Mouse (Mus musculus) splenic B cell, adult 2 months (primary cell): ENCODE results near the gene Vegfa.

Experiments used
- DNase-seq: peaks from one replicate; pipeline ENCODE4 v3.0.0-alpha.2; 2011; ENCODE audit warnings: low read depth, low spot score
- H3K27me3 ChIP-seq: 2 replicates; pipeline ENCODE4 v1.6.1; 2012; ENCODE audit warnings: mild to moderate bottlenecking, low read length, moderate library complexity, mixed read lengths; ENCODE audit not compliant: control insufficient read depth, poor library complexity, insufficient read depth, severe bottlenecking
- H3K36me3 ChIP-seq: 2 replicates; pipeline ENCODE4 v1.6.1; 2012; ENCODE audit warnings: mild to moderate bottlenecking, low read length, moderate library complexity, mixed read lengths; ENCODE audit not compliant: control insufficient read depth, poor library complexity, insufficient read depth, severe bottlenecking

Gene Vegfa

GRCm38 (mm10) chr17:46032257-46032991 is at the start of gene Vegfa:
Gene Vegfa (minus strand): TSS chr17:46032369.
- H3K36me3 ChIP-seq: no peaks in the 10 kb centered on the region
- peak; percentile 94 for DNase-seq

GRCm38 (mm10) chr17:46081657-46082056 is 49.5 kb upstream of the Vegfa start:
- no peaks in the 10 kb centered on the region for H3K36me3 ChIP-seq
- DNase-seq: no peak
- H3K27me3 ChIP-seq: no peaks in the 10 kb centered on the region

More at GRCm38 (mm10) chr17:46032257-46032991, at the start of gene Vegfa:
- no peaks in the 10 kb centered on the region for H3K27me3 ChIP-seq

GRCm38 (mm10) chr17:46081042-46081441 is 48.9 kb upstream of the Vegfa start:
- Histone ChIP-seq H3K27me3 (no peaks in the 10 kb centered on the region), H3K36me3 (no peaks in the 10 kb centered on the region)
- no peak for DNase-seq

GRCm38 (mm10) chr17:46080388-46080787 is 48.2 kb upstream of the Vegfa start:
- DNase-seq: no peak
- no peaks in the 10 kb centered on the region for H3K27me3 ChIP-seq
- H3K36me3 ChIP-seq: no peaks in the 10 kb centered on the region

- H3K27me3 ChIP-seq: no peaks in the 10 kb centered on the region
- DNase-seq: no peak
- no peaks in the 10 kb centered on the region for H3K36me3 ChIP-seq
These were observed 46.9 kb upstream of the Vegfa start for GRCm38 (mm10) chr17:46079037-46079436.

GRCm38 (mm10) chr17:46077921-46078534 is 45.9 kb upstream of the Vegfa start:
- H3K36me3 ChIP-seq: no peaks in the 10 kb centered on the region
- no peaks in the 10 kb centered on the region for H3K27me3 ChIP-seq
- DNase-seq: no peak

GRCm38 (mm10) chr17:46076260-46076551 is 44.0 kb upstream of the Vegfa start:
- DNase-seq: no peak
- H3K36me3 ChIP-seq: no peaks in the 10 kb centered on the region
- no peaks in the 10 kb centered on the region for H3K27me3 ChIP-seq

- Histone ChIP-seq H3K36me3 (no peaks in the 10 kb centered on the region), H3K27me3 (no peaks in the 10 kb centered on the region)
- no peak for DNase-seq
These were observed 43.5 kb upstream of the Vegfa start for GRCm38 (mm10) chr17:46075551-46076259.

DNA sequence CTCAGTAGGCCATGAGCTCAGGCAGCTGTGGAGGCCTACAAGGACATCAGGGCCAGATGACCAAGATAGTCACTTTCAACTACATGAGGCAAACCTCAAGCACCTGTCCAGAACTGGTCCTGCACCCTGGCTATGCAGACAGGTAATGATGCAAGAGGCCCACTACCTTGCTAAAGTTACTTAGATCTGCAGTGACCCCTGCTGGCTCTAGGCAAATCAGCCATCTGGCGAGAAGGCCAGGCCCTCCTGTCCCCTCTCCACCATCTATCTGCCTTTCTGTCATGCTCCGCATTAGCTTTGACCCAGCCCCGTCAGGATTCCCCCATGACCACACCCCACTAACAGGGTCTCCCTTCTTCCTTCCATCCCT is 42.9 kb upstream of the Vegfa start:
- DNase-seq: peak; percentile 82
- Histone ChIP-seq H3K27me3 (no peaks in the 10 kb centered on the region), H3K36me3 (no peaks in the 10 kb centered on the region)

- DNase-seq: no peak
- Histone ChIP-seq H3K36me3 (no peaks in the 10 kb centered on the region), H3K27me3 (no peaks in the 10 kb centered on the region)
These were observed 42.4 kb upstream of the Vegfa start for GRCm38 (mm10) chr17:46074398-46075115.

DNA sequence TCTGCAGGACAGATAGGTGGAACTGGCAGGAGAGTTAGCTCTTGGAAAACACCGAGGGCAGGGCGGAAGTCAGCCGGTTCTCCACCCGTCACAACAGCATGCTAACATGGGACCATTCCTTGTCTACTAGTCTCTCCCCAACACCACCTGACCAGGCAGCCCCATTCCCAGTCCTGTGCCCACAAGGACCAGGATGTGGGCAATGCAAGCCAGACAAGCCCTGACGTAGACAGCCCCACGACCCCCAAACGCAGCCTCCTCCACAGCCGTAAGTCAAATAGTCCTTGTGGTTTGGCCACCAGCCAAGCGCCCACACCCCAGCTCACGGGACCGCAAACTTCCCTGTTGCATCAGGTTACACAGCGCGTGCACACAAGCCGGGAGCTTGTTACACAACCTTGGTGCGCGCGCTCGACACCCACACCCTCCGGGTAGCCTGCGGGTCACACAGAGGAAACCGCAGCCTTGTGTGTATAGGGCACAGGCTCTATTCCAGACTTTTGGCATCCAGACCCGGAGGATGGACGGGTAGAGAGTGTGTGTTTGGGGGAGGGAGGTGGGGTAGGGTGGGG is 41.6 kb upstream of the Vegfa start:
- H3K27me3 ChIP-seq: no peaks in the 10 kb centered on the region
- DNase-seq: peak; percentile 91

DNA sequence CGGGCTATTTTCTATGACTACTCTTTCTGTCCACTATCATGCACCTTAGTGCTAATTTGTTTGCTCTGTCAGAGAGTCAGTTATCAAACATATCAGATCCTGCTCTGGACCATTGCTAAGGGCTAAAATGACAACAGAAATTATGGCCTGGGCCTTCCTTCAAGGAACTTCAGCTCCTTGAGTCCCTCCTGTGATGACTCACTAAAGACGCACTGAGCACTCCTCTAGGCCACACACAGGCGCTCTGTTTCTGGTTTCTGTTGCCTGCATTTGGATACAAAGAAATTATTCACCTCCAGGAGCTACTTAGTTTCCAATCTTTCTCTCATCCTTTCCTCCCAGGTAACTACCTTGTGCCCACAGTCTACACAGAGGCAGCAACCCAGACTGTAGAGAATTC is 39.4 kb upstream of the Vegfa start:
- no peak for DNase-seq
- no peaks in the 10 kb centered on the region for H3K36me3 ChIP-seq
- H3K27me3 ChIP-seq: no peaks in the 10 kb centered on the region

More for the DNA sequence above, 41.6 kb upstream of the Vegfa start:
- H3K36me3 ChIP-seq: no peaks in the 10 kb centered on the region

DNA sequence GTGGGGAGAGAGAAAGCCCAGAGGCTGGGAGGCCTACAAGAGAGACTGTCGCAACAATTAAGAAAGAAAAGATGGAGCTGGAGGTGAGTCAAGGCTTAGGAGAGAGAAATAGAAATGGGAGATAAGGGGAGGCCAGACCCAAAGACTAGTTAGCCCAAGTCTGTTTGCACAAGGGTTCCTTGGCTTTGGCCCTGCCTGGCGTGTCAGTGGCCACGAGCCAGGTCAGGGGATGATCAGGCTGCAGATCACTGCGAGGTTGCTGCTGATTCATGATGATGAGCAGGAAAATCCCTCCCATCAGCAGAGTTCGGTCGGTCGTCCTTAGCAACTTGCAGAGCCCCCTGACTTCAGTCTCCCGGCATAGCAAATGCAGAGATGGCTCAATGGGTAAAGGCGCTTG is 37.9 kb upstream of the Vegfa start:
- no peaks in the 10 kb centered on the region for H3K27me3 ChIP-seq
- DNase-seq: no peak

GRCm38 (mm10) chr17:46063974-46064312 is 31.8 kb upstream of the Vegfa start:
- H3K27me3 ChIP-seq: no peaks in the 10 kb centered on the region
- no peaks in the 10 kb centered on the region for H3K36me3 ChIP-seq
- DNase-seq: no peak

More for the DNA sequence above, 37.9 kb upstream of the Vegfa start:
- H3K36me3 ChIP-seq: no peaks in the 10 kb centered on the region
